Mouse (Mus musculus) stomach, embryonic 14.5 days (tissue): Measurements from ENCODE around the gene Dpf2. TPM values are rescaled to one million over a fixed set of nuclear protein-coding genes. Genes with fewer than 3 reads are reported as not detected.
"Not testable (repeated sequence)": the region's sequence is repeated elsewhere in the genome, so short reads cannot be mapped to it uniquely, and the experiment has no call there.

Experiments used
- ATAC-seq: fragments of 200-750 bp; cut with Nextera tagmentation; 2 replicates; pipeline ENCODE4 v1.8.0; 2017; ENCODE audit warnings: low read depth, moderate TSS enrichment; ENCODE audit not compliant: insufficient number of reproducible peaks, insufficient read depth, low FRiP score
- H3K27ac ChIP-seq: fragments of 300-500 bp; sonication (generic); 2 replicates; pipeline ENCODE4 v1.5.1; 2014; ENCODE audit warnings: mild to moderate bottlenecking, low read length, moderate library complexity, mixed read lengths
- H3K27me3 ChIP-seq: fragments of 300-500 bp; sonication (generic); 2 replicates; pipeline ENCODE4 v1.6.1; 2014; ENCODE audit warnings: low read length, control low read depth, mixed read lengths; ENCODE audit not compliant: control insufficient read depth, insufficient read depth
- H3K36me3 ChIP-seq: fragments of 300-500 bp; sonication (generic); 2 replicates; pipeline ENCODE4 v1.6.1; 2014; ENCODE audit warnings: mild to moderate bottlenecking, control low read depth, low read length, moderate library complexity, mixed read lengths; ENCODE audit not compliant: control insufficient read depth, insufficient read depth
- H3K4me1 ChIP-seq: fragments of 300-500 bp; sonication (generic); 2 replicates; pipeline ENCODE4 v1.6.1; 2014; ENCODE audit warnings: low read length, control low read depth, mixed read lengths; ENCODE audit not compliant: control insufficient read depth, insufficient read depth
- H3K4me2 ChIP-seq: fragments of 300-500 bp; sonication (generic); replicated peaks from 2 replicates; pipeline ENCODE4 v1.6.1; 2014; ENCODE audit warnings: low read depth, low read length, control low read depth
- H3K4me3 ChIP-seq: fragments of 300-500 bp; sonication (generic); 2 replicates; pipeline ENCODE4 v1.5.1; 2014; ENCODE audit warnings: low read depth, low read length, control low read depth
- H3K9ac ChIP-seq: fragments of 300-500 bp; sonication (generic); replicated peaks from 2 replicates; pipeline ENCODE4 v1.6.1; 2014; ENCODE audit warnings: low read depth, mild to moderate bottlenecking, control low read depth, low read length, moderate library complexity, mixed read lengths
- H3K9me3 ChIP-seq: fragments of 300-500 bp; sonication (generic); 2 replicates; pipeline ENCODE4 v1.6.1; 2016; ENCODE audit warnings: low read depth, low read length, control low read depth; ENCODE audit not compliant: control insufficient read depth
- WGBS: fragments of 180-500 bp; shearing (Covaris S2); extraction: QIAGEN DNeasy Blood & Tissue Kit; methylation state at CpG from one replicate; pipeline ENCODE4 v1.1.7; 2014; 5-methylcytosine and 5-hydroxymethylcytosine counted together
- polyA plus RNA-seq: library from polyadenylated mRNA; unstranded; fragments of >200 nt; fragmentation: Nextera tagmentation; extraction: Ambion mirVana; gene quantifications from 2 replicates; pipeline ENCODE4 v1.2.1, GENCODE M21; 2014

Gene Dpf2
- polyA plus RNA-seq, 1 experiment from 2014 or later = 148 TPM

- peak; percentile 42; the same call in 1 of the 2 replicates for ATAC-seq
- WGBS = 42% methylated on average over 1 of the region's 1 CpGs
- H3K27me3 ChIP-seq = no peaks in the 10 kb centered on the region
- no peak overlapping the region for H3K4me3 ChIP-seq
- H3K27ac ChIP-seq = no peak overlapping the region
- H3K4me1 ChIP-seq = no peaks in the 10 kb centered on the region
- H3K4me2 ChIP-seq = no peak overlapping the region
- no peaks in the 10 kb centered on the region for H3K36me3 ChIP-seq
- no peaks in the 10 kb centered on the region for H3K9me3 ChIP-seq
- no peak overlapping the region for H3K9ac ChIP-seq
Measured at GRCm38 (mm10) chr19:5883935-5884334, 28.9 kb downstream of the Dpf2 start.

- not testable (repeated sequence) for H3K4me2 ChIP-seq, H3K4me1 ChIP-seq, H3K27me3 ChIP-seq, H3K9ac ChIP-seq, H3K36me3 ChIP-seq, H3K27ac ChIP-seq, H3K4me3 ChIP-seq, H3K9me3 ChIP-seq, ATAC-seq
- WGBS = 80% methylated on average over 5 of the region's 5 CpGs
Measured at GRCm38 (mm10) chr19:5882079-5882478, 30.7 kb downstream of the Dpf2 start.

- Histone ChIP-seq H3K36me3 (no peaks in the 10 kb centered on the region), H3K4me2 (no peak overlapping the region), H3K27me3 (no peaks in the 10 kb centered on the region), H3K27ac (no peak overlapping the region), H3K4me1 (0 out of 2 replicates have a peak, but pooled peaks cover 2% of the 10 kb centered on the region), H3K9ac (no peak overlapping the region), H3K4me3 (no peak overlapping the region), H3K9me3 (no peaks in the 10 kb centered on the region)
- WGBS = 92% methylated on average over 6 of the region's 6 CpGs
- no peak for ATAC-seq
Measured at GRCm38 (mm10) chr19:5881155-5881554, 31.7 kb downstream of the Dpf2 start.

- no peaks in the 10 kb centered on the region for H3K27me3 ChIP-seq
- ATAC-seq = no peak
- no peak overlapping the region for H3K27ac ChIP-seq
- H3K4me3 ChIP-seq = no peak overlapping the region
- H3K4me1 ChIP-seq = 0 out of 2 replicates have a peak, but pooled peaks cover 2% of the 10 kb centered on the region
- H3K36me3 ChIP-seq = no peaks in the 10 kb centered on the region
- H3K9me3 ChIP-seq = no peaks in the 10 kb centered on the region
- H3K9ac ChIP-seq = no peak overlapping the region
- H3K4me2 ChIP-seq = no peak overlapping the region
- 96% methylated on average over 7 of the region's 7 CpGs for WGBS
Measured at GRCm38 (mm10) chr19:5879735-5880134, 33.1 kb downstream of the Dpf2 start.

GRCm38 (mm10) chr19:5878916-5879315, 33.9 kb downstream of the Dpf2 start:
- Histone ChIP-seq H3K9me3 (no peaks in the 10 kb centered on the region), H3K4me1 (peaks cover 10% of the 10 kb centered on the region; the same call in 1 of the 2 replicates), H3K4me2 (no peak overlapping the region), H3K27me3 (no peaks in the 10 kb centered on the region), H3K4me3 (no peak overlapping the region), H3K36me3 (no peaks in the 10 kb centered on the region), H3K27ac (no peak overlapping the region), H3K9ac (0 out of 2 replicates have a peak overlapping the region, but pooled peaks have one; percentile 0)
- no peak for ATAC-seq
- WGBS = 70% methylated on average over 3 of the region's 3 CpGs

- no peak for ATAC-seq
- Histone ChIP-seq H3K36me3 (no peaks in the 10 kb centered on the region), H3K4me3 (no peak overlapping the region), H3K27ac (no peak overlapping the region), H3K4me2 (0 out of 2 replicates have a peak overlapping the region, but pooled peaks have one; percentile 10), H3K27me3 (no peaks in the 10 kb centered on the region), H3K4me1 (peaks cover 11% of the 10 kb centered on the region; the same call in 1 of the 2 replicates), H3K9ac (0 out of 2 replicates have a peak overlapping the region, but pooled peaks have one; percentile 18), H3K9me3 (no peaks in the 10 kb centered on the region)
- 68% methylated on average over 7 of the region's 7 CpGs for WGBS
Measured at GRCm38 (mm10) chr19:5878362-5878722, 34.5 kb downstream of the Dpf2 start.

GRCm38 (mm10) chr19:5877618-5878361, 35.0 kb downstream of the Dpf2 start, which contains the start of gene Slc25a45:
Gene Slc25a45 (plus strand): TSS chr19:5877808.
- Histone ChIP-seq H3K9ac (0 out of 2 replicates have a peak within 1 kb of the TSS, but pooled peaks have one; percentile 18), H3K4me3 (no peak within 1 kb of the TSS), H3K27me3 (no peaks in the 10 kb centered on the region), H3K9me3 (no peaks in the 10 kb centered on the region), H3K4me1 (peaks cover 11% of the 10 kb centered on the region; the same call in 1 of the 2 replicates), H3K4me2 (0 out of 2 replicates have a peak within 1 kb of the TSS, but pooled peaks have one; percentile 10), H3K27ac (peak within 1 kb of the TSS; percentile 33; the same call in 1 of the 2 replicates), H3K36me3 (no peaks in the 10 kb centered on the region)
- 43% methylated on average over 15 of the region's 15 CpGs for WGBS
- peak; percentile 62; the same call in 1 of the 2 replicates for ATAC-seq

- no peaks in the 10 kb centered on the region for H3K27me3 ChIP-seq
- H3K36me3 ChIP-seq = peaks cover 4% of the 10 kb centered on the region; the same call in 1 of the 2 replicates
- peak within 1 kb of the TSS; percentile 64 for H3K9ac ChIP-seq
- peak within 1 kb of the TSS; percentile 96 for H3K4me2 ChIP-seq
- H3K27ac ChIP-seq = peak within 1 kb of the TSS; percentile 48; the same call in 1 of the 2 replicates
- H3K9me3 ChIP-seq = no peaks in the 10 kb centered on the region
- peaks cover 25% of the 10 kb centered on the region for H3K4me1 ChIP-seq
- WGBS = under 1% methylated on average over 37 of the region's 37 CpGs
- H3K4me3 ChIP-seq = peak within 1 kb of the TSS; percentile 78
- peak; percentile 83 for ATAC-seq
Measured at GRCm38 (mm10) chr19:5874969-5875480, 37.8 kb downstream of the Dpf2 start, which contains the start of gene Frmd8. Gene Frmd8 (minus strand): TSS chr19:5875274.
